Mouse (Mus musculus) bone marrow, adult 2 months (tissue): Measurements from ENCODE around the gene Gramd1c.

ENCODE experiments used
- CTCF ChIP-seq: fragments of 200-500 bp; IDR thresholded peaks from 2 replicates; pipeline ENCODE4 v1.5.1; 2011; ENCODE audit warnings: low read length, control low read depth; ENCODE audit not compliant: control insufficient read depth, insufficient read depth
- POLR2A ChIP-seq: fragments of 200-500 bp; IDR thresholded peaks from 2 replicates; pipeline ENCODE4 v1.6.1; 2011; ENCODE audit warnings: low read depth, mild to moderate bottlenecking, control low read depth, low read length, borderline replicate concordance; ENCODE audit not compliant: control insufficient read depth

DNA sequence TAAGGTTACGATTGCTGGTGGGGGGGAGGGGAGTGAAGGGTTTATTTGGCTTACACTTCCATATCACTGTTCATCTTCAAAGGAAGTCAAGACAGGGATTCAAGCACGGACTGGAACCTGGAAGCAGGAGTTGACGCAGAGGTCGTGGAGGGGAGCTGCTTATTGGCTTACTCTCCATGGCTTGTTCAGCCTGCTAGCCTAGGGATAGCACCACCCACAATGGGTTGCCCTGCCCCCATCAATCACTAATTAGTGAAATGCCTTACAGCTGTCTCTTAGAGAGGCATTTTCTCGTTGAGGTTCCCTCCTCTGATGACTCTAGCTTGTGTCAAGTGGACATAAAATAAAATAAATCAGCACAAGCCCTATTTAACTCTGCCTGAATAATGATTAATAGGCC lies 52.1 kb downstream of the Gramd1c start:
- TF ChIP-seq POLR2A, result no peak
- TF ChIP-seq CTCF, result no peak
